Mouse (Mus musculus): ENCODE results near the gene Map3k20.

DNA sequence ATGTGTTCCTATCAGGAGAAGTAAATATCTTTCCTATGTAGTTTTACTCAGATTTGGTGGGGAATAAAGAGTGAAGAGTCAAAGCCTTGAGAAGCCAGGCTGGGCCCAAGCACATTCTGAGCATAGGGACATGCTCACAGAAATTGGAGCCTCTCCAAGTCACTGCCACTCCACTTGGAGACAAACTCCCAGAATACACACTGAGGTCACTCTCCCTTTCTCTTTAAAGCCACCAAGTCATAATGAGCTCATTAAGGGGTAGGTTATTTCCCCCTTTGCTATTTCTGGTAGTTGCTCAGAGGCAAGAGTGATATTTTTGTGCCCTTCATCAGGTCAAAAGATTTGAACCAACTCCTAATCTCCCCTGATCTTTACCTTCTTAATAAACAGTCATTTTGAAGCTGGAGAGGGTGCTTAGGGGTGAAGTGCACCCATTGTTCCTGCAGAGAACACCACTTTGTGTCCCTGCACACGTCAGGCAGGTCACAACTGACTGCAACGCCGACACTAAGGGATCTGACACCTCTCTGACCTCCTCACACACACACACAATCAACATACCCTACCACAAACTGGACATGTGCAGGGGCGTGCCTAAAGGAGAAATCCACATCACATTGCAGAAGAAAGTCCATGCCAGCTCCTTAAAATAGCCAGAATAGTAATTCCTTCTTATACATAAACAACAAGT, 15.6 kb upstream of the Map3k20 start:
- TF ChIP-seq POLR2A (IDR thresholded peaks at IDR 0.05; ENCODE audit: borderline replicate concordance, extremely low read depth, low read depth, low read length) (no peak), CTCF (IDR thresholded peaks at IDR 0.05; ENCODE audit: insufficient read depth, low read length) (no peak)

Measured in lung, adult 2 months (tissue).